Mouse (Mus musculus): Measurements from ENCODE around the gene Pik3cg. TPM values are rescaled to one million over a fixed set of nuclear protein-coding genes. Genes with fewer than 3 reads are reported as not detected.

Pik3cg gene
- polyA plus RNA-seq, 1 experiment from 2014 or later, result 1.4 TPM

DNA sequence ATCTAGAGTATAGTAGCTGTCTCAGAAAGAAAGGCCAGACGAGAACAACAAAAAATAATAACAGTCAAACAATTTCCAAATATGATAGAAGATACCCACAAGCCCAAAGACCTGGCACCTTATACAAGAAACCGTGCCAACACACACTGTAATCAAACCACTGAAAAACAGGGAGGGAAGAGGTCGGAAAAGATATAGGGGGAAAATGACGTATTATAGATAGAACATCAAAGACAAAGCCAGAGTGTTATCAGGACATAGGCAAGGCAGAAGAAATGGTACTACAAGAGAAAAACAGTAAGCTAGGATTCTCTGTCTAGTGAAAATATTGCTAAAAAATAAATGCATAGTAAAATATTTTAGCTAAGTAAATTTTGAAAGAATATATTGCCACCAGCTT lies 10.4 kb downstream of the Pik3cg start:
- H3K27ac ChIP-seq (ENCODE audit: low read depth, low read length), result no peak overlapping the region
- 89% methylated on average over 4 of the region's 4 CpGs for WGBS
- H3K27me3 ChIP-seq (replicated peaks; ENCODE audit: control insufficient read depth, insufficient read depth, low read length), result no peaks in the 10 kb centered on the region
- H3K9ac ChIP-seq (ENCODE audit: low read length), result no peak overlapping the region
- H3K4me3 ChIP-seq (ENCODE audit: low read depth, low read length), result no peak overlapping the region
- DNase-seq (ENCODE audit: low spot score), result no peak
- H3K4me1 ChIP-seq (ENCODE audit: control insufficient read depth, insufficient read depth, low read length), result no peaks in the 10 kb centered on the region
- ATAC-seq, result no peak
- no peaks in the 10 kb centered on the region for H3K36me3 ChIP-seq (ENCODE audit: control insufficient read depth, insufficient read depth, low read length)
- no peaks in the 10 kb centered on the region for H3K9me3 ChIP-seq (replicated peaks; ENCODE audit: control insufficient read depth, low read length)
- no peak overlapping the region for H3K4me2 ChIP-seq (ENCODE audit: low read length)

DNA sequence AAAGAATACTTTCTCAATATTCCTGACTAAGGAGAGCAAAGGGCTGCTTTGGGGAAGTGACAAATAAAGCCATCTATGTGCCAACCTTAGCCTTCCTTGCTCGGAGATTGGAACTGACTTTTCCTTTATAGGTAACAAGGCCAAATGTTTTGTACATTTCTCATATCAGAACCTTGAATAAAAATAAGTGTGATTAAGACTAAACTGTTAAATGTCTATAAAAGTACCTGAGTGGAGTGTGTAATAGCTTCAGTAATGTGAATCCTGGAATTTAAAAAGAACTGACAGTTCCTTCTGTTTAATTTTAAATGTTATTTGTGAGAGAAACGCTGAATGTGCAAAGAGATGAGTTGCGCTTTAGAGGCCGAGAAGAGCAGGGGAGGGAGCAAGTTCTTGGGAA lies 13.5 kb downstream of the Pik3cg start:
- ATAC-seq (no peak), DNase-seq (ENCODE audit: low spot score) (no peak)
- Histone ChIP-seq H3K4me1 (ENCODE audit: control insufficient read depth, insufficient read depth, low read length) (no peaks in the 10 kb centered on the region), H3K9me3 (replicated peaks; ENCODE audit: control insufficient read depth, low read length) (no peaks in the 10 kb centered on the region), H3K27me3 (replicated peaks; ENCODE audit: control insufficient read depth, insufficient read depth, low read length) (no peaks in the 10 kb centered on the region), H3K9ac (ENCODE audit: low read length) (no peak overlapping the region), H3K27ac (ENCODE audit: low read depth, low read length) (no peak overlapping the region), H3K4me2 (ENCODE audit: low read length) (no peak overlapping the region), H3K4me3 (ENCODE audit: low read depth, low read length) (no peak overlapping the region), H3K36me3 (ENCODE audit: control insufficient read depth, insufficient read depth, low read length) (no peaks in the 10 kb centered on the region)
- 90% methylated on average over 4 of the region's 4 CpGs for WGBS

DNA sequence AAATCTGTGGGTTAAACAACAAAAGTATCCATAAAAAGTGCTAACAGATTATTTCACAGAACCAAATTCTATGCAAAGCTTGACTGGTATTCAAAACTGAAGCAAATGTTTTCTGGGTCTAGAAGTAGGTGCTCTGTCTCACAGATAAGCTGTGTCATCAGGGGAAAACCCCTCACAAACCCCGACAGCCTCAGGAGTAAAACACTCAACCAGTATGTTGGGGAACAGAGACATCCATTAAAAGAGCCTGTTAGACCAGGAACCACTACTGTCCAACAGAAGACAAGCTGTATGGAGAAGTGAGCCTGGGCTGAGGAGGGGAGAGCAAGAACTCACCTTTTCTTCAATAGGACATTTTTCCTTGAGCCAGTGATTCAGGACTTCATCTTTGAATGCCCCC lies 14.1 kb downstream of the Pik3cg start:
- WGBS, result 84% methylated on average over 1 of the region's 1 CpGs
- no peak overlapping the region for H3K4me2 ChIP-seq (ENCODE audit: low read length)
- no peak for ATAC-seq
- H3K9ac ChIP-seq (ENCODE audit: low read length), result no peak overlapping the region
- no peak overlapping the region for H3K4me3 ChIP-seq (ENCODE audit: low read depth, low read length)
- H3K9me3 ChIP-seq (replicated peaks; ENCODE audit: control insufficient read depth, low read length), result no peaks in the 10 kb centered on the region
- H3K27me3 ChIP-seq (replicated peaks; ENCODE audit: control insufficient read depth, insufficient read depth, low read length), result no peaks in the 10 kb centered on the region
- H3K27ac ChIP-seq (ENCODE audit: low read depth, low read length), result no peak overlapping the region
- H3K4me1 ChIP-seq (ENCODE audit: control insufficient read depth, insufficient read depth, low read length), result no peaks in the 10 kb centered on the region
- DNase-seq (ENCODE audit: low spot score), result no peak
- no peaks in the 10 kb centered on the region for H3K36me3 ChIP-seq (ENCODE audit: control insufficient read depth, insufficient read depth, low read length)

DNA sequence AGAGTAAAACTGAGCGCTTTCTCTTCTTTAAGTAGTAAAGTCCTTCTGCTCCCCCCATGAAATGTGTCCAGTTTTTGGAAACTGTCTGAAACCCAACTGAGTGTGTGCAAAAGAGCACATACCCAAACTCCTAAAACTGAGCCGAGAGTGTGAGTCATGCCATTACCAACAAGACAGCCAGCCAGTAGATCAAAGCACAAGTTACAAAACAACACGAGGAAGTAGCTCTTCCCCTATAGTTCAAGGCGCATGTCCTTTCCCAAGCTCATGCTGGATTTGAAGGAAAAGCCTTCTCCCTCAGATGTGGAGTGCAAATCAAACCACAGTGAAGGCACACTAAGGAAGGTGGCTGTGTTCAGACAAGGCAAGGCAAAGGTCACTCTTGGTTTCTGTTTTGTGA lies 17.5 kb downstream of the Pik3cg start:
- H3K4me2 ChIP-seq (ENCODE audit: low read length), result no peak overlapping the region
- no peak overlapping the region for H3K9ac ChIP-seq (ENCODE audit: low read length)
- H3K4me3 ChIP-seq (ENCODE audit: low read depth, low read length), result no peak overlapping the region
- no peaks in the 10 kb centered on the region for H3K36me3 ChIP-seq (ENCODE audit: control insufficient read depth, insufficient read depth, low read length)
- 80% methylated on average over 4 of the region's 4 CpGs for WGBS
- no peaks in the 10 kb centered on the region for H3K4me1 ChIP-seq (ENCODE audit: control insufficient read depth, insufficient read depth, low read length)
- H3K27me3 ChIP-seq (replicated peaks; ENCODE audit: control insufficient read depth, insufficient read depth, low read length), result no peaks in the 10 kb centered on the region
- ATAC-seq (no peak), DNase-seq (ENCODE audit: low spot score) (no peak)
- no peak overlapping the region for H3K27ac ChIP-seq (ENCODE audit: low read depth, low read length)
- no peaks in the 10 kb centered on the region for H3K9me3 ChIP-seq (replicated peaks; ENCODE audit: control insufficient read depth, low read length)

DNA sequence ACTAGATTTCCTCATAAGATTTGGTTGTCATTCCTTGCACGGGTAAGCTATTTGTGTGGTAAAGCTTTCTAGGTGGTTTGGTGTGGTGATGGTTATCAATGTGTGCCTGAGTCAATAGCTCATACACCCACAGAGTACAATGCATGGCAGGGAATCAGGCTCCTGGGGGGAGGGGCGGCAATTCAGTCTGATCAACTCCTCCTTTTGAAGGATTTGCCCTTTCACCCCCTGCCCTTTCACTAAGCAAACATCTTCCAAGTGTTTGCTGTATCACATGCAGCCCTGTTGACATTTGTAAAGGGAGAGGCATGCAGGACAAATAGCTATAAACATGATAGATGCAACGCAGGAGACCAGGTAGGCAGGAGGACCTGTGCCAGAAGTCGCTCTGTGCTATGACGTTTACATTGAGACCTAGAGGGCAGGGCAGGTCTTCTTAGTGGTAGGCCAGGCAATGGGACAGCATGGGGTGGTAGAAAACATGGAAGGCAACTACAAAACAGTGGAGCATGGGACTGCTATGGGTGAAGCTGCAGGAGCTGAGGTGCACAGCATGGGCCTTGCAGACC lies 20.7 kb downstream of the Pik3cg start:
- Histone ChIP-seq H3K4me1 (ENCODE audit: control insufficient read depth, insufficient read depth, low read length) (no peaks in the 10 kb centered on the region), H3K4me2 (ENCODE audit: low read length) (no peak overlapping the region), H3K4me3 (ENCODE audit: low read depth, low read length) (no peak overlapping the region), H3K9ac (ENCODE audit: low read length) (no peak overlapping the region), H3K27me3 (replicated peaks; ENCODE audit: control insufficient read depth, insufficient read depth, low read length) (no peaks in the 10 kb centered on the region), H3K36me3 (ENCODE audit: control insufficient read depth, insufficient read depth, low read length) (no peaks in the 10 kb centered on the region), H3K27ac (ENCODE audit: low read depth, low read length) (no peak overlapping the region), H3K9me3 (replicated peaks; ENCODE audit: control insufficient read depth, low read length) (no peaks in the 10 kb centered on the region)
- DNase-seq (ENCODE audit: low spot score), result no peak
- 65% methylated on average over 5 of the region's 5 CpGs for WGBS
- no peak for ATAC-seq

DNA sequence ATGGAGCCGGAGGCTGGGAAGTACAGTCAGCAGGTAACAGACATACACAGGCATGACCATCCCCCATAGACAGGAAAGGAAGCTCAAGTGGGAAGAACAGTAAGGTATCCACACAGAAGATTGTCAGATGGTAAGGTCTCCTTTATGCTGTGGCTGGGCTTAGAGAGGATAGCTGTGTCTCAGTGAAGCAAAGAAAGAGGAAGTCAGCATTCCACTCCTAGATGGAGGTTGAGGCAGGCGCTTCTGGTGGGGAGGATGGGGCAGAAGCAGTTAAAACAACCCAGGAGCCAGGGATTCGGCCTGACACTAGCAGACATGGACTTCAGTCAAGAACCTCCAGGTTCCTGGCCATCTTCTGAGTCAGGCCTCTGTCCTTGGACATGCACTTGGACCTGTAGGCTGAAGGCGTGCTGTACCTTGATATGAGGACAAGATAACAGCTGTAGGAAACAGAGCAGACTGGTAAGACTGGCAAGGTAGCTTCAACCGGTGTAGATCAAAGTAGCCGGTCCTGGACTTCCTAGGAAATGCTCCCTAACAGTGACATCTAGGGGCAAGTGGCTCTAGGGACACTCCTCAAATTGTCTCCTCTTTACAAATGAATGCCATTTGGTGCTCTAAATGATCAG lies 21.7 kb downstream of the Pik3cg start:
- DNase-seq (ENCODE audit: low spot score) (no peak), ATAC-seq (no peak)
- no peak overlapping the region for H3K4me2 ChIP-seq (ENCODE audit: low read length)
- H3K27ac ChIP-seq (ENCODE audit: low read depth, low read length), result no peak overlapping the region
- no peaks in the 10 kb centered on the region for H3K4me1 ChIP-seq (ENCODE audit: control insufficient read depth, insufficient read depth, low read length)
- no peaks in the 10 kb centered on the region for H3K27me3 ChIP-seq (replicated peaks; ENCODE audit: control insufficient read depth, insufficient read depth, low read length)
- no peak overlapping the region for H3K4me3 ChIP-seq (ENCODE audit: low read depth, low read length)
- no peaks in the 10 kb centered on the region for H3K9me3 ChIP-seq (replicated peaks; ENCODE audit: control insufficient read depth, low read length)
- WGBS, result 90% methylated on average over 6 of the region's 6 CpGs
- H3K36me3 ChIP-seq (ENCODE audit: control insufficient read depth, insufficient read depth, low read length), result no peaks in the 10 kb centered on the region
- no peak overlapping the region for H3K9ac ChIP-seq (ENCODE audit: low read length)

DNA sequence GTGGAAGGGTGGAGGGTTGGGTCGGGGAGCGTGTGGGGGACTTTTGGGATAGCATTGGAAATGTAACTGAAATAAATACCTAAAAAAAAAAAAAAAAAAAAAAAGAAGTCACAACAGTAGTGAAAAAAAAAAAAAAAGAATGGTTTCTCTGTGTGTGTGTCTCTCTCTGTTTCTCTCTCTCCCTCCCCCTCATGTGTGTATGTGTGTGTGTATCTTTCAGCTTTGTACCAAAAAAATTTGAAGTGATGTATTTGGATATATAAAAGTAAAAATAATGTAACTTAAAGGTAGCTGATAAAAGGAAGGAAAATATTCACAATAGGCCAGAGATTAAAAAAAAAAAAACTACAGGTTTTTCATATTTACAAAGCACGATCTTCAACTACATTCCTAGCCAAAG lies 23.6 kb downstream of the Pik3cg start:
- no peaks in the 10 kb centered on the region for H3K9me3 ChIP-seq (replicated peaks; ENCODE audit: control insufficient read depth, low read length)
- no peak overlapping the region for H3K9ac ChIP-seq (ENCODE audit: low read length)
- 96% methylated on average over 3 of the region's 3 CpGs for WGBS
- no peak for ATAC-seq
- H3K4me2 ChIP-seq (ENCODE audit: low read length), result no peak overlapping the region
- no peak for DNase-seq (ENCODE audit: low spot score)
- H3K36me3 ChIP-seq (ENCODE audit: control insufficient read depth, insufficient read depth, low read length), result no peaks in the 10 kb centered on the region
- no peaks in the 10 kb centered on the region for H3K27me3 ChIP-seq (replicated peaks; ENCODE audit: control insufficient read depth, insufficient read depth, low read length)
- H3K4me1 ChIP-seq (ENCODE audit: control insufficient read depth, insufficient read depth, low read length), result no peaks in the 10 kb centered on the region
- H3K27ac ChIP-seq (ENCODE audit: low read depth, low read length), result no peak overlapping the region
- H3K4me3 ChIP-seq (ENCODE audit: low read depth, low read length), result no peak overlapping the region

DNA sequence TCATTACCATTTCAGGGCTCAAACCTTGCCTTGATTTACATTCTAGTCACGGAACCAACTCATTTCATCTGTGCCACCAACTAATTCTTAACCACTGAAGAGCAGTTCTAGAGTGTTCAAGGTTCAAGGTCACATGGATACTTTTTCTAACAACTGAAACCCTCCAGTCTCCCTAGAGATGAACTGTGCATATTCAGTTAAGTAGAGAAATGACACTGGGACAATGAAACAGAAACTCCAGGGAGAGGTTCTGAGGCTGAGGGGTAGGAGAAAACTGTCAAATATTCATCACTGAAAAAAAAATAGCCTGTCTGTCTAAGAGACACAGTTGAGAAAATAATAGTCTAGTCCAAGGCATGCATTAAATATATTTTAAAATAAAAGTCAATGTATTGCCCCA lies 24.9 kb downstream of the Pik3cg start:
- ATAC-seq, result no peak
- H3K4me2 ChIP-seq (ENCODE audit: low read length), result no peak overlapping the region
- H3K4me3 ChIP-seq (ENCODE audit: low read depth, low read length), result no peak overlapping the region
- H3K9ac ChIP-seq (ENCODE audit: low read length), result no peak overlapping the region
- DNase-seq (ENCODE audit: low spot score), result no peak
- H3K4me1 ChIP-seq (ENCODE audit: control insufficient read depth, insufficient read depth, low read length), result no peaks in the 10 kb centered on the region
- 37% methylated on average over 1 of the region's 1 CpGs for WGBS
- no peak overlapping the region for H3K27ac ChIP-seq (ENCODE audit: low read depth, low read length)
- H3K27me3 ChIP-seq (replicated peaks; ENCODE audit: control insufficient read depth, insufficient read depth, low read length), result no peaks in the 10 kb centered on the region
- H3K9me3 ChIP-seq (replicated peaks; ENCODE audit: control insufficient read depth, low read length), result no peaks in the 10 kb centered on the region
- H3K36me3 ChIP-seq (ENCODE audit: control insufficient read depth, insufficient read depth, low read length), result no peaks in the 10 kb centered on the region

DNA sequence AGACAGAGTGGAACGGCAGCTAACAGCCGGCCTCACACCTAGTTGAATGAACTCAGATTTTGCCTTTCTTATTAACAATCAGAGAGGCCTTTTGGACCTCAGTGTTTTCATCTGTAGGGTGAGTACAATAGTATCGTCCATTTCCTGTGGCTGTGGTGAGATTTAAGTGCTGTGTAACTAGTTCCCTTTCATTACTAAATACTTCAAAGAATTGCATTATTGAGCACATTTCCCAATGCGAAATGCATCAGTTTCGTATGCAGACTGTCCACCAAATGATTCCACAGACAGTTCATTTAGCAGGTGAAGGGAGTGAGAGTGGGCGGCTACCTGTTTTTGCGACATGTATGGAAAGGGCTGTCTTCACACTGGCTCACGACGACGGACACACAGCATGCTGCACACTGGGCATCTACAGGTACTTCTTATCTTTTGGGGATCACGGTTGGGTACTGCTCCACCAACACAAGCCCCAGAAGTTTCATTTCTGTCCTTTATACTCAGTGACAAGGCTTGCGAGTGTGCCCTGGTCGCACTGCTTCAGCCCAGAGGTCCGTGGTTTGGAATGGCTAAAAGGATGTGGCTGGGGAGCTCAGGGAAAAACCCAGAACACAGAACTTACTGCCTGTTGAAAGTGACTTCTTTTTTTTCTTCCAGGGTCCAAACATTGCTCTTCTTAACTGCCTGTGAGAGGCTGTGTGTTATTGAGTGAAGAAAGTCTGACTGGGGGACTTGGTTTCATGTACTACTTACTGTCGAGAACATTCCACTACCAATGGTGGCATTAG lies 25.6 kb downstream of the Pik3cg start:
- ATAC-seq (no peak), DNase-seq (ENCODE audit: low spot score) (no peak)
- Histone ChIP-seq H3K4me1 (ENCODE audit: control insufficient read depth, insufficient read depth, low read length) (no peaks in the 10 kb centered on the region), H3K27me3 (replicated peaks; ENCODE audit: control insufficient read depth, insufficient read depth, low read length) (no peaks in the 10 kb centered on the region), H3K4me3 (ENCODE audit: low read depth, low read length) (no peak overlapping the region), H3K9me3 (replicated peaks; ENCODE audit: control insufficient read depth, low read length) (no peaks in the 10 kb centered on the region), H3K27ac (ENCODE audit: low read depth, low read length) (no peak overlapping the region), H3K4me2 (ENCODE audit: low read length) (no peak overlapping the region), H3K9ac (ENCODE audit: low read length) (no peak overlapping the region), H3K36me3 (ENCODE audit: control insufficient read depth, insufficient read depth, low read length) (no peaks in the 10 kb centered on the region)
- 85% methylated on average over 15 of the region's 15 CpGs for WGBS

Data from forebrain, embryonic 14.5 days (tissue).